Mouse (Mus musculus) gastrocnemius, adult 8-10 months (tissue): ENCODE measurements around the gene Krtap4-6. TPM values are rescaled to one million over a fixed set of nuclear protein-coding genes. Genes with fewer than 3 reads are reported as not detected.
"Not testable (repeated sequence)": the region's sequence is repeated elsewhere in the genome, so short reads cannot be mapped to it uniquely, and the experiment has no call there.

ENCODE experiments used
- DNase-seq, 2 experiments: peaks; one replicate each; pipeline ENCODE4 v3.0.0; 2022; ENCODE audit warnings: low spot score in 2 of 2
- total RNA-seq, 4 experiments: library from RNA; stranded (reverse); gene quantifications; 2 replicates each; pipeline ENCODE4 v1.2.4; 2022

Krtap4-6 gene
- total RNA-seq, result not detected

- DNase-seq, result no peak
Observed at GRCm38 (mm10) chr11:99665860-99666259, at the start of gene Krtap4-6. TSS of gene Krtap4-6 (minus strand) at chr11:99665960.

DNA sequence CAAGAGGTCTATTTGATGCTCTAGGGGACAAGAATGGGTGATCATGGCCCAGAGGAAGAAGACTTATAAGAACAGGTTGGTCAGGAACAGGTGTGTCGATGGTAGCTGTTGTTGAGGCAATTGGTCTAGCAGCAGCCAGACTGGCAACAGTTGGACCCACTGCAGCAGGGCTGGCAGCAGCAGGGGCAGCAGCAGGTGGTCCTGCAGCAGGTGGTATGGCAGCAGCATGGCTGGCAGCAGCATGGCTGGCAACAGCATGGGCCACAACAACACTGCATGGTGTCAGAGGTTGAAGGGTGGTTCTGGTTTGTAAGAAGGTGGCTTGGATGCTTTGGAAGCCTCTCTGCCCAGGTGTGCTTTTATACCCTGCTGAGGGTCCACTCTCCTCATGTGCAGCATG is 24.7 kb upstream of the Krtap4-6 start, which contains the start of gene Gm14190:
Gm14190 (minus strand) TSS at position 278 of the 400 bp plus-strand sequence.
- no peak for DNase-seq

DNA sequence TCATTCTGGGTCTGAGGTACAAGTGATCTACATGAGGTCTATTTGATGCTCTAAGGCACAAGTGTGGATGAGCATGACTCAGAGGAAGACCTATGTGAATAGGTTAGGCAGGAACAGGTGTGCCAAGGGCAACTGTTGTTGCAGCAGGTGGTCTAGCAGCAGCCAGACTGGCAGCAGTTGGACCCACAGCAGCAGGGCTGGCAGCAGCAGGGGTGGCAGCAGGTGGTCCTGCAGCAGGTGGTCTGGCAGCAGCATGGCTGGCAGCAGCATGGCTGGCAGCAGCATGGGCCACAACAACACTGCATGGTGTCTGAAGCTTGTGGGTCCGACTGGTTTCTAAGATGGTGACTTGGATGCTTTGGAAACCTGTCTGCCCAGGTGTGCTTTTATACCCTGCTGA is 19.5 kb upstream of the Krtap4-6 start:
- not testable (repeated sequence) for DNase-seq

DNA sequence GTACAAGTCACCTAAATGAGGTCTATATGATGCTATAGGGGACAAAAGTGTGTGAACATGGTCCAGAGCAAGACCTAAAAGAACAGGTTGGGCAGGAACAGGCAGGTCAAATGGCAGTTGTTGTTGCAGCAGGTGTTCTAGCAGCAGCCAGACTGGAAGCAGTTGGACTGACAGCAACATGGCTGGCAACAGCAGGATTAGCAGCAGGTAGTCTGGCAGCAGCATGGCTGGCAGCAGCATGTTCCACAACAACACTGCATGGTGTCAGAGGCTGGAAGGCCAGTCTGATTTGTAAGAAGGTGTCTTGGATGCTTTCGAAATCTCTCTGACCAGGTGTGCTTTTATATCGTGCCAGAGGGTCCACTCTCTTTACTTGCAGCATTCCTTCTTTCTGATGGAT is 17.7 kb upstream of the Krtap4-6 start:
- no peak for DNase-seq

GRCm38 (mm10) chr11:99662802-99663201 is 3.0 kb downstream of the Krtap4-6 start:
- DNase-seq, result no peak

- DNase-seq, result no peak
Observed at GRCm38 (mm10) chr11:99659256-99659655, 6.5 kb downstream of the Krtap4-6 start.

- not testable (repeated sequence) for DNase-seq
Observed at GRCm38 (mm10) chr11:99658467-99659010, 7.2 kb downstream of the Krtap4-6 start, which contains the start of gene Gm11563. TSS of gene Gm11563 (minus strand) at chr11:99658960.

- no peak for DNase-seq
Observed at GRCm38 (mm10) chr11:99657051-99657450, 8.7 kb downstream of the Krtap4-6 start.

DNA sequence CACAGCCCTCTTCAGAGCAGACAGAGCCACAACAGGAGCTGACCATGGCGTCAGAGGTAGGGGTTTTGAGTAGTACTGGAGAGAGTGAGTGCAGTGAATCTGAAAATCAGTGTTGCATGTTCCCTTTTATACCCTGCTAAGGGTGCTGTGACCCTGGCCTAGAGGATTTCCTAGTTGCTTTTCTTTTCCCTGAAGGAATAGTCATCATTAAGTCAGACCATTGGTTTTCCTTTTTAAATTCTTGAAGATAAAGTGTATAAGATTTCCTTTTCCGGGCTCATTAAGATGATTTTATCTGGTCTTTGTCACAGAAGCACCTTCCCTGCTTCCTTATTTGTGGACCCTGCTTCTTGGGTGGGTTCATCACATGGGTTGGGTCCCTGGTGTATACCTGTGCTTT is 15.6 kb downstream of the Krtap4-6 start, which contains the start of gene Gm11555:
Gm11555 (minus strand) TSS at position 101 of the 400 bp plus-strand sequence.
- DNase-seq, result no peak

DNA sequence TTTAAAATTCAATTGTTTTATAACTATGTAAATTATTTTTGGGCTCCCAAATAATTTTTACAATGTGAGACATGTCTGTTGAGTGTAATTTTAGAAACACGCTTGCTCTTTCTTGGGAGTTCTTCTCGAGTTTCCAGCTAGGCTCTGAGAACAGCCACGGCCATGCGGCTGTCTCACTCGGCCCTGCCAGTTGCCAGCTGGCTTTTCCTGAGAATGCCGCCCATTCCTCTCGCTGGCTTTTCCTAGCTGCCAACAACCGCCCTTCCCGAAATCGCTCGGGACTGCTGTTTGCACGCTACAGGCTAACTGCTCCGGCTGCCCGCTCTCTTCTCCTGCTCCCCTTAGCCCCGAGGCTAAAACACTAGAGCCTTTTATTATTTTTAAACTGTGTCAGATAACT is 19.3 kb downstream of the Krtap4-6 start:
- no peak for DNase-seq

- no peak for DNase-seq
Observed at GRCm38 (mm10) chr11:99644351-99644750, 21.4 kb downstream of the Krtap4-6 start.

GRCm38 (mm10) chr11:99643635-99644139 is 22.1 kb downstream of the Krtap4-6 start, which contains the start of gene Krtap4-7:
TSS of gene Krtap4-7 (minus strand) at chr11:99644089.
- DNase-seq, result not testable (repeated sequence)

- DNase-seq, result no peak
Observed at GRCm38 (mm10) chr11:99640926-99641325, 24.8 kb downstream of the Krtap4-6 start.

DNA sequence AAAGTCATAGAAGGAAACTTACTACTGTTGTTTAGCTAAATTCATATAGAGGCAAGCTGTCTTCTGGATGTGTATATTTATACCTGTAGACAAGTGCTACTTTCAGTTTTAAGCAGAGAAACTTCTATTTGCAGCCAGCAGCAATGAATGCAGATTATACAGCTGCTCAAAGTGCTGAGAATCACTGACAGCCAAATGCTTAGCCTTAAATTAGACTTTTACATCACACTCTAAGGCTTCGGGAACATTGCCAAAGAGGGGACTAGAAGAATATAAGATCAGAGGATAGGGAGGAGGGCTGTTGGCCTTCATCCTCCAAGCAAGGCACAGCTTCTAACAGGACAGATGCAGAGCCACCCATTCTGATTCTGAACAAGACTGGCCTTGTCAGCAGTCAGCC is 28.7 kb downstream of the Krtap4-6 start:
- DNase-seq, result no peak

DNA sequence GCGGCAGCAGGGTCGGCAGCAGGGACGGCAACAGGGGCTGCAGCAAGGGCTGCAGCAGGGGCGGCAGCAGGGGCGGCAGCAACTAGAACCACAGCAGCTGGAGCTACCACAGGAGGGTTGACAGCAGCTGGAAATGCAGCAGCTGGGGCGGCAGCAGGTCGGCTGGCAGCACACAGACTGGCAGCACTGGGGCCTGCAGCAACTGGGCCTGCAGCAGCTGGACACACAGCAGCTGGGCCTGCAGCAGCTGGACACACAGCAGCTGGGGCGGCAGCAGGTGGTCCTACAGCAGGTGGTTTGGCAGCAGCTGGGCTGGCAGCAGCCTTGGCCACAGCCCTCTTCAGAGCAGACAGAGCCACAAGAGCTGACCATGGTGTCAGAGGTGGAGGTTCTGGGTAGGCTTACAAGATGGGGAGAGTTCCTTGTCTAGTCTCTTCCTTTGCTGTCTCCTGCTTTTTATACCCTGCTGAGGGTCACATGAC is 31.1 kb downstream of the Krtap4-6 start, which contains the start of gene Krtap4-2:
Krtap4-2 (minus strand) TSS at position 432 of the 482 bp plus-strand sequence.
- no peak for DNase-seq

GRCm38 (mm10) chr11:99633293-99633692 is 32.5 kb downstream of the Krtap4-6 start:
- DNase-seq, result no peak

DNA sequence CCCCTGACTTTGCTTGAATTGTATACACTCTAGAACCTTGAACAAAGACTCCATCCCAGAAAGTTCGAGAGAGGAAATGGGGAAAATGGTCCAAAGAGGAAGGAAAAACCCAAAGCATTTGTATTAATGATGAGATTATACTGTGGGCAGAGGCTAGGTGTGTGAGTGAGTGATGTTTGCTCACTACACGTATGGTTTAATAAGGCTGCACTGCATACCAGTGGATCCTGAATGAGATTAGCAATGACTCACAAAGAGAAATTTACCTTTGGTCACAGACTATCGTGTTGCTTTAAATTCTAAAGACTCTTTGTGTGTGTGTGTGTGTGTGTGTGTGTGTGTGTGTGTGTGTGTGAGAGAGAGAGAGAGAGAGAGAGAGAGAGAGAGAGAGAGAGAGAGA is 34.9 kb downstream of the Krtap4-6 start:
- DNase-seq, result no peak

DNA sequence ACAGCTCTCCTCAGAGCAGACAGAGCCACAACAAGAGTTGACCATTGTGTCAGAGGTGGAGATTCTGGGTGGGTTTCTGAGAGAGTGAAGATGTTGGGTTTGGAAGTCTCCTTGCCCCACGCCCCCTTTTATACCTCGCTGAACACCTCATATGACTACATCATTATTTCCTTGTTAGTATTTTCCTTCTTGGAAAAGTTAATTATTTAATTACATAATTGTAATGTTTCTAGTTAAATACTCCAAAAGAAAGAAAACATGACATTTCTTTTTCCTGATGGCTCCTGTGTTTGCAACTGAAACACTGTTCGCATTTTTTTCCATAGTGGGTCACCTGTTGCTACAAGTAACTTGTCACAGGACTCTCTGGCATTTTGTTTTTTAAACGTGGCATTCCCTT is 37.6 kb downstream of the Krtap4-6 start, which contains the start of gene Krtap4-1:
Krtap4-1 (minus strand) TSS at position 101 of the 400 bp plus-strand sequence.
- no peak for DNase-seq

DNA sequence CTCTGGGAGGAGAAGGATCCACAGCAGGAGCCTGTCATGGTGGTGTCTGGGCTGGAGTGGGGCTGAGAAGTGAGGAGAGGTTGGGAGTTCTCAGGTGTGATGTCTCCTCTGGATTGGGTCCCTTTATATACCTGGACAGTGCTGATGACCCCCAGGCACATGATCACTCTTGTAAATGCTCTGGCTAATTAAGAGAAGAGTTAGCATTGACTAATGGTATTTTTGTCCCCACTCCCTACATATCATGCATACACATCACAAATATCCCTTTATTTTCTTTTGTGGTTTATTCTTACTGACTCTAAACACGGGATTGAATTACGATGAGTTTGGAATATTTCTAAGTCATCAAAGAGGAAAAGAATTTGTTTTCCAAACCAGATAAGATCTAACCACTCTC is 45.4 kb downstream of the Krtap4-6 start, which contains the start of gene Gm11562:
Gm11562 (minus strand) TSS at position 101 of the 400 bp plus-strand sequence.
- DNase-seq, result no peak
